Mouse (Mus musculus) bone marrow macrophage, adult 2 months (primary cell): ENCODE measurements around the gene Gna12.

Experiments
- CTCF ChIP-seq: IDR thresholded peaks from 2 replicates; pipeline ENCODE4 v1.5.1; 2012; ENCODE audit warnings: low read depth, mild to moderate bottlenecking, low read length, moderate library complexity
- POLR2A ChIP-seq: IDR thresholded peaks from 2 replicates; pipeline ENCODE4 v1.6.1; 2012; ENCODE audit warnings: mild to moderate bottlenecking, low read depth, low read length, borderline replicate concordance

- TF ChIP-seq CTCF (no peak), POLR2A (no peak)
These were observed 49.1 kb downstream of the Gna12 start for GRCm38 (mm10) chr5:140781122-140781521.
